Mouse (Mus musculus) left cerebral cortex, postnatal 36 days (tissue): ENCODE results near the gene Hoxa4. TPM values are rescaled to one million over a fixed set of nuclear protein-coding genes. Genes with fewer than 3 reads are reported as not detected.

Source experiments
- DNase-seq, 2 experiments: peaks; one replicate each; pipeline ENCODE4 v3.0.0; 2021 to 2022; ENCODE audit warnings: low spot score in 2 of 2, mixed read lengths in 1 of 2
- intact Hi-C: fragments of 180-260 bp; cut with DNase I; formaldehyde crosslinking; loops from one replicate; pipeline ENCODE4 v1.15.1; 2025
- total RNA-seq, 2 experiments: library from RNA; stranded (reverse); gene quantifications; 2 replicates each; pipeline ENCODE4 v1.2.3; 2021

Hoxa4 gene
- total RNA-seq, 2 experiments from 2014 or later = not detected

DNA sequence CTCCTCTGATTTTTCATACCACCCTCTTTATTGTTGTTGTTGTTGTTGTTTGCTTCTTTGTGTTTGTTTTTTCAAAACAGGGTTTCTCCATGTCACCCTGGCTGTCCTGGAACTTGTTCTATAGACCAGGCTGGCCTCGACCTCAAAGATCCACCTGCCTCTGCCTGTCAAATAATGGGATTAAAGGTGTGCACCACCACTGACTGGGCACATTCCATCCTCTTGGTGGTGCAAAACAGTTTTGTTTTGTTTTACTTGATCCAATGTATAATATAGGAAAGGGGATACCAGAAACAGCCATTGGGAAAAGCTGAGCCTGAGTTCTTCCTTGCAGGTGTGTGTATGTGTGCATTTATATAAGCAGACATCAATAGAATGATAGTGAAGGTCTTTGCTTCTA lies 5.1 kb downstream of the Hoxa4 start:
- no peak for DNase-seq
- intact Hi-C loops = no loop called here

DNA sequence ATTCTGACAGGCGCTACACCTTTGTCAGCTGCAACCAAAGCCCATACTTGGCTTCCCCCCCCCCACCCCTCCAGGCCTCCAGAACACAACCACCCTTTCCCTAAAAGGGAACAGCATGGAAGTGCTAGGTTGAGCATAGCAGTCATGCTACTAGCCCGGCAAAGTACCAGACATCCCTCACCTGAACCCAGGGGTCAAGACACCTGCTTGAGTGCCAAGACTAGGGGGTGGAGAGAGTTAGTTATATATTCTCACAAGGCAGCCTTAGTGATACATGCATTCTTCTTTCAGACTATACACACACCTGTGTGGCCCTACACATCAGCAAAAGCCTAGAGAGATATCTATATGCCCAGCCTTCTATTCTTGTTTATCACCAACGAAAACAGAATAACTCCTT lies 5.7 kb downstream of the Hoxa4 start:
- intact Hi-C loops = no loop called here
- no peak for DNase-seq

DNA sequence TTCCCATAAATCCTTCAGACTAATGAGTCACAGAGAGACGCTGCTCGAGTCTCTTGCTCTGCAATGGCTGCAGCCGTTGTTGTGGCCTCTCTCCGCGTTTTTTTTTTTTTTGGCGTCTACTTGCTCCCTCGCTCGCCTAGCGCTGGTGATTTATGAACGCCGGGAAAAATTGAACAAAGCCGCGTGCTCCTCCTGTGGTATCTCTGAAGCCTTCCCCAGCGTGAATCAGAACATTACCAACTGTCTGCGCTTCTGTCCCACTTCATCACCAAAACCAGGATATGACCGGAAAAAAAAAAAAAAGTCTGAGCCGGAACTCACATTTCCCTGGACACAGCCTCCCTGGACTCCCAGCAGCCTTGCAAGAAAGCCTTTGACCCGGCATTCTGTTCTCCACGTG lies 6.3 kb downstream of the Hoxa4 start:
- intact Hi-C loops = no loop called here
- no peak for DNase-seq

DNA sequence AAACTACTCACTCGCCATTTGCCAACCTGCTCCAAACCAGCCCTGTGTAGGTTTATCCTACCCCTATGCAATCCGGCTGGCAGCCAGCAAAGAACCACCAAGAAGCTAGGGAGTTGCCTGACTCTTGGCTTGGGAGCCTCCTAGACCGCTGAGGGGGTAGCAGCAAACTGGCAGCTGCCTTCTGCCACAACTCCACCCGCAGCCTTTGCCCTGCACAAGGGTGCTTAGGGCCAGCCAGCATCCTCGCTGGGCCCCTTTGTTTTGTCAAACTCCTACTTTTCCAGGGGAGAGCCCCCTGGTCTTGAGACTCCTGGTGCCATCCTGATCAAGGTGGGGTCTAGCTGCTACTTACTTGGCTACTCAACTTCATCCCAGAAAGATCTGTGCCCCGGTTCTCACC lies 6.9 kb downstream of the Hoxa4 start:
- DNase-seq = no peak
- intact Hi-C loops = no loop called here

DNA sequence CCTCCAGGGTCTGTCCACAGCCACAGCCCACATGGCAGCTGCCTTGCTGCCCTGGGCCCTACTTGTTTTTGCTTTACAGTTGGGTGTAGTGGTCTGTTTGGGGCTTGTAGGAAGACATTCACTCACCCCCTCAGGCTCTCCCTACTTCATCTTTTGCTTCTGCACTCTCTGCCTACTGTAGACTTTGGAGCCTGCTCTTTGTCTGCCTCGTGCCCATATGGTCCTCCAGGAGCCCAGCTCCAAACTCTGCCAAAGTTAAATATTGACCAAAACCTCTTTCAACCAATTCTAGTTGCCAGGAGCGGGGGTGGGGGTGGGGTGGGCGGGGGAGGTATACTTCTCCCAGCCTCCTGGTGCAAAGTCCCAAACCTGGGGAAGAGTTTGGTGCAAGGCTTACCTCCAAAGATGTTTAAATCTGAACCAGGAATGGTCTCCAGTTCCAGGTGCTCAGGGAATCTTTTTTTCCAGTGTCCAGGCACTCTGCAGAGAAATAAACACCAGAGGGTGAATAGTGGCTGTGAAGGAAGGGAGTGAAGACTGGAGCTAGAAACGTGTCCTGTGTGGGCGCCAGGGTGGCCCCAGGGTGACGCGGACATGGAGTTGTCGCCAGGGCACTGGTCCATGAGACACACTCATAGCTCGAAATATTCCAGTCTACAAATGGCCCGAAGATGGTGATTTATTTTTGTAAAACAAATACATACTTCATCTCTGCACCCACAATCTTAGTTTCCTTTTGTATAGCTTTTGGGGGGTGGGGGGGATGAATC lies 8.1 kb downstream of the Hoxa4 start:
- intact Hi-C loops = no loop called here
- no peak for DNase-seq

DNA sequence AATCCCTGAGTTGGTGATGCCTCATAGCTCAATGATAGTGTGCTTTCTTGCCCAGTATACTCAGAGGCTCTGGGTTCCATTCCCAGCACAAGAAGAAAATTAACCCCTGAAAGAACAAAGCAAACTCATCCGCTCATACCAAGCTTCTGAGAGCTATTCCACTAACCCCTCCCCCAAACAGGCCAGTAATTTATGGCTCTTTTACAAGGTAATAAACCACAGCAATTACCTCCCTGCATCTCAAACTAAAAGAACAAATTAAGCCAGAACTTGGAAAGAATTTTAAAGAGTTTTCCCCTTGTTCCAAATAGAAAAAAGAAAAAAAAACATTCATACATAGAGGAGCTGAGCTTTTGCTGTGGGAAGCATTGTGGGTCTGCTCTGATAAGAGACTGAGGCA lies 8.8 kb downstream of the Hoxa4 start:
- DNase-seq = no peak
- intact Hi-C loops = no loop called here

DNA sequence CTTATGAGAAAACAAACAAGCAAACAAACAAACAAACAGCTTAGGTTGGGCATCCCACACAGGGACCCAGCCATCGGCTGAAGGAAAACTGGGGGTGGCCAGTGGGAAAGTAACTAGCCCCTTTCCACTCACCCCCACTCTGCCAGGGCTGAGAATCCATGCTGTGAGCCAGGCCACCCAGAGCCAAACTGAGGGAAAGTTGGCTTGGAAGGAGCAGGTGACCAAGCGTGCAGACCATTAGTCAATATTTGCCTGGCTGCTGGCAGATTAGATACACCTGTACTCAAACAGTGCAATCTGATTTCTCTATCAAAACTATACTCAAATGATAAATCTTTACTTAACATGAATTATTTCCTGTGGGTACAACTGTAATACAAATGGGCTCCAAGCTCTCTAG lies 9.5 kb downstream of the Hoxa4 start:
- intact Hi-C loops = no loop called here
- no peak for DNase-seq

DNA sequence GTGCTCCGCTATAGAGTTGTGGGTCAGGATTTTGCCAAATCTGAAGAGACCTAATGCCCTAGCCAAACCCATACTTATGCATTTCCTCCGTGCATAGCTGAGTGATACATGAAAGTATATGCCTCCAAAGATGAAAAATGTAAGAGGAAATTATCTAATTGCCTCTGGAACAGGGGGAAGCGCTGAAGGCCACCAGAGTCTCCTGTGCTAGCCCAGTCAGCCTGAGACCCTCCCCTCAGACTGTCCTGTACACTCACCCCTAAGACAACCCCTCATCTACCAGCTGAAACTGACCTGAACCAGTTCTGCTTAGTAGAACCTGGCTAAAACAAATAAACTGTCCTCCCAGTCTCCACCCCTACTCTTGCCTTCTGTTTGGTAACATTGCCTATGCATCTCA lies 10.8 kb downstream of the Hoxa4 start:
- DNase-seq = no peak
- intact Hi-C loops = no loop called here

DNA sequence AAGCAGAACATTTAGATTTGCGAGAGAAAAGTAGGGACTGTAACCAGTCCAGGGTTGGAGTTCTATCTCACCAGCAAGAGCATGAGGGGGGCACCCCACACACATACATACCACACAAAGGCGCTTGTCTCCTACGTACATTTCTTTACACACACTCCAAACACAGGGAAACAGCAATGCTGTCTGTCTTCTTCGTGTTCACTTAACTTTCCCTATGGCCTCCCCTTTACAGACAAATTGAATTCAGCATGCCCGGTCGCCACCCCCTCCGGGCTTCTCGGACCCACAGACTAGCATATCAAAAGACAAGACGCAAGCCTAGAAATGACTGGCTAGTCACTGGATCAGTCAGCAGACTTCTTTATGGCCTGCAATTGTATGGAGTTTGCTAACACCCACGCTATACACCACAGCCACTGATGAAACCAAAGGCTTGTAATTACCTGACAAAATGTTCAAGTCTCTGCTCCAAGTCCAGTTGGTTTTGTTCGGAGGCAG lies 11.3 kb downstream of the Hoxa4 start:
- DNase-seq = no peak
- intact Hi-C loops = no loop called here

DNA sequence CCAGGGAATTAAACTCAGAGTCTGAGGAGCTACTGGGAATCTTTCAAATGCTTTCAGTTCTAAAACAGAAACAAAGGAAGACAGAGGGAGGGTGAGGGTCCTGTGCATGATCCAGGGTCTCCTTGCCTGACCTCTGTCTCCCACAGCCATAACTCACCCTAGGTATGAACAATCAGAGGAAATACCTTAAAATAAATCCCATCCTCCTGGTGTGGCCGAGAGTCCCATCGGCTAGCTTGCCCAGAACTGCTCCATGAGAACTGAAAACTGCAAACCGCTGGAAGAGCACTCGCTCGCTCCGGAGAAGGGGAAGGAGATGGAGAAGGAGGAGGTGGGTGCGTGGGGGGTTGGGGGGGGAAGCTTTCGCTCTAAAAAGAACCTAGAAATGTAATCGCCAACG lies 11.9 kb downstream of the Hoxa4 start:
- DNase-seq = no peak
- intact Hi-C loops = no loop called here

DNA sequence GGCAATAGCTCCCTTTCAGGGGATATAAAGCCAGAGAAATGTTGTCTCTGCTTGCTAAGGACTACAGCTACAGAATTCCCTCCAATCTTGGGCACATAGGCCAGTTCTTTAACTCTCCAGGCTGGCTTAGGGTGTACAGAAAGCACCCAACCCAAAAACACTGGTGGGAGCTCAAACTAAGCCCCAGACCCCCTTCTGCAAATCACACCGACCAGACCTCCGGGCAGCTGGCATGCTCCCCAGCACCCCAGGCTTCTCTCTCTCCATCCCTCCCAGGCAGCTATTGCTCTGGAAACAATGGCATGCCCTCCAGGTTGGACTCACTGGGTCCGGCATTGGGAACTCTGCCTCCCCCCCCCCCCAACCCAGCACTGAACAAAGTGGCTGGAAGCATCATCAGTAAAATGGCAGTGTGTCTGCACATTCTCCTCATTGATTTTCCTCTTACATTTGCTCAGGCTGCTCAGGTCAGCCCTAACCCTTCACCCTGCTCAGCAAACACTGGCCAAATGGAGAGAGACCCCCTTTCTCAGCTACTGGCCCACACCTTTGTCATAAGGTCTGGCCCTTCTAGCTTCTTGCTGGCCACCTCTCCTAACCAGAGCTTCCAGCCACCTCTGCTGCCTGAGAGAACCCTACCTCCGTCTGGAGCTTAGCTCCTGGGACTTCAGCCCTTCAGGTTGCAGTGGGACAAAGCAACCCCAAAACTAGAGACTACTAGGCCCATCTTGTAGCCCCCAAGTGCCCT lies 12.5 kb downstream of the Hoxa4 start:
- intact Hi-C loops = no loop called here
- DNase-seq = no peak

DNA sequence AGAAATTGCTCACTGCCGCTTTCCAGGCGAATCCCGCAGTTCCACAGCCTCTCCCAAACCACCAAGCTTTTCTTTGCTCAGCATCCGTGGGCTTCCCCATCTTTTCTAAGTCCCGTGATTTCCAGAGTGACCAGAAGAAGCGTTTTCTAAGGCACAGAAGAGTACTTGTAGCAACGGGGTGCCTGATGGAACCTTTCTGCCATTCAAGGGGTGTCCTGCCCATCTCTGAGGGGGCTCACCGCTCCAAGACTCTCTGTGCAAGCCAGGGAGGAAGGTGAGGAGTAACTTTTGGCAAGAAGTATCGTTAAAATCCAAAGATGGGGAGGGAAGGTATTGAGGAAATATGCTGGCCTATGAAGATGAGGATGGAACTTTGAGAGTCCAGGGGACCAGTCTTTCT lies 13.7 kb downstream of the Hoxa4 start:
- intact Hi-C loops = no loop called here
- no peak for DNase-seq

DNA sequence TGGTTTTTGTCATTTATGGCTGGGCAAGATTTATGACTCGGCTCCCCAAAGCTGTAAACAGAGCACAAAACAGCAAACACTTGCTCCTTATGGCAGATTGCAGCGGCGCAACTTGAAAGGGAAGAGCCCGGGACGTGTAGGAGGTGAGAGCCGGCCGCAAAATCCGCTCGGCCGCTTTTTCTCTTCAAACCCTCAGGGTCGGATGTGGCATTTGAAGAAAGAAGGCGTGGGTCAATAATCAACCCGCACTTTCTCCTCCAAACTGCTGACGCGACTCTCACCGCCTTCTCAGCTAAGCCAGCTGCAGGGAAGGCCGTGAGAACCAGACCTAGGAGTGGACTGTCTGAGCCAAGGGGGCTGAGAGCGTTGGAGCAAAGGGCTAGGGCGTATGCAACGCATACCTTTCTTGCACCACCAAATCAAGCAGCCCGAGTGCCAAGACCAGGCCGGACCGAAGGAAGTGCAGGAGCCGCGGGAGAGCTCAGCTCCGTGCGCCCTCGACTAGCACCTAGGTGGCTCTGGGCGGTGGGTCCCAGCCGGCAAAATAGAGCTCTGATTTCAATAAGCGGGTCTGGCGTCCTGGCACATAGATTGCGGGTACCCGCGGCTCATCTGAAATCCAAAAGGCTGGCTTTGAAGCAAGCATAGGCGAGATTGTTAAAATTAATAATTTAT lies 14.4 kb downstream of the Hoxa4 start, which contains the start of gene 5730596B20Rik:
TSS of gene 5730596B20Rik (plus strand) at position 438 of the 675 bp plus-strand sequence.
- intact Hi-C loops = no loop called here
- no peak for DNase-seq

DNA sequence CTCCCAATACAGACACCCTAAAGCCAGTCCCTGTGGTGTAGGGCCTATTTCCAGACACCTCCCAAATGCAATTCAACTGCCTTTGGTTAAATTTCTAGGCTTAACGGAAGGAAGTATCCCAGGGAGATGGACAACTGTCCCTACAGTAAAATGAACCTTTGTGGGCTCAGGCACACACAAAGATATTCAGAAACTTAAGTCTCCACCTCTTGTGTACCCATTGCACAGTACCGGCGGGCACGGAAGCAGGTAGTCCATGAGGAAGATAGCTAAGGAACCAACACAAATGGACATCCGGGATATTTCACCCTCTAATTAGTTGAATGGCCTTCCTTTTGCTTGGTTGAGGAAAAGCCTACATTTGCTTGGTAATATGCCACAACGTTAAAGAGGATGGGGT lies 15.2 kb downstream of the Hoxa4 start:
- no peak for DNase-seq
- intact Hi-C loops = no loop called here

DNA sequence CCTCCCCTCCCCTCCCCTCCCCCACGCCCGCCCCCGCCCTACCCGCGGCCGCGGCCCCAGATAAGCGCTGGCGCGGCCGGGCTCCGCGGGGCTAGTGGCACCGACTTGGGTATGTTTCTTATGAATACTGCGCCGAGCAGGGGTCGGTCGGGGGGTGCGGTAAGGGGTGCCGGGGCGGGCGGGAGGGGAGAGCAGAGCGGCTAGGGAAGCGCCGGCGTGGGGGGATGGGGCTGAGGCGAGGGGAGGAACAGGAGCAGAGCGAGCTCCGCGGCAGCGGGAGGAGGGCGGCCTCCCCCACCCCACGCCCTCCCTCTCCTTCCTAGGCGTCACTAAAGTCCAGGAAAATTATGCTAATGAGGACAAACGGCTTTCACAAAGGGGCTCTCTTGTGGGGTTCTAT lies 15.7 kb downstream of the Hoxa4 start:
- intact Hi-C loops = no loop called here
- no peak for DNase-seq

DNA sequence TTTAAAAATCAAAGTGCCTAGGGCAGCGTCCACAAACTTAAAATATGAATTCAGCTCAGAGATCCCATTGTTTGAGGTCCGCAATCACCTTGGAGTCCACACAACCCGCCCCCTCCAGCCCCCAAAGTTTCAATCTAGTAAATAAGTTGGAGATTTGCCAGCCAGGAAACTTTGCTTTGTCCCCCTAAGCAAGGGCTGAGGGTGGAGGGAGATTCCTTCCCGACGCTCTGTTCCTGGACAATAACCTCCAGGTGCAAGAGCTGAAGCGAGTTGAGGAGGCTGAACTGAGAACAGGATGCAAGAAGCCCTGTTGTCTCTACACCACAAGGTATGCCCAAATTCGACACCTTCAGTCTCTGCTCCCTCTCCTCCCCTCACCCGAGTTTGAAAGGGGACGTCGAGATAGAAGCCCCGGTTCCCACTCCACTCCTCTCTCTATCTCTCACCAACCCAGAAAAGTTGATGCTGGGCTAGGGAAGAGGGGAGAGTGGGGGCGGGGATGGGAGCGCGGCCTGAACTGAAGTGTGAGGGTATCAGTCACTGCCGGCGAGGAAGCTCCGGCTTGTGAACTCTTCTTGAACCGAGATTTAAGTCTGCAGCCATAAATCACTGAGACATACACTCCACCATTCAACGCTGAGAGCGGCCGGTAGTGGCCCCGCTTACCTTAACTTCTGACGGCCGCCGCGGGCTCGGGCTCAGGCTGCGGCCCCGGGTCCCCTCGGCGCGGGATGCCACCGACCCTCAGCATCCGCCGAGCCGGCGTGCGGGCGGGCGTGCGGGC lies 16.4 kb downstream of the Hoxa4 start:
- intact Hi-C loops = no loop called here
- DNase-seq = no peak

DNA sequence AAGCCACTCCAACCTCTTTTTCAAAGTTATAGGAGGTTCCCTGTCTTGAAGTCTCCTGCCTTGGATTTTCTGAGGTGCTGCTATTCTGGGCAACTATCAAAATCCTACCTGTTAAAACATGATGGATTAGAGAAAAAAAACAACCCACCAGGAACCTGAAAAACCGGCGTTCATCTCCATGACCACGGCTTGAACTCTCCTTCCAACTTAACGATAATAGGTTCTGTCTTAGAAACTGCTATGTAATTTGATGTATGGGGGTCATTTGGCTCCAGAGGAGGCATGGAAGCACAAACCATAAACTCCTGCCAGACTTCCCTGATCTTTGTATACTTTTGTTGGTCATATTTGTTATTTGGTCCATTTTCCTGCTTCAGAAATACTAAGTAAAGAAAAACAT lies 17.9 kb downstream of the Hoxa4 start:
- no peak for DNase-seq

DNA sequence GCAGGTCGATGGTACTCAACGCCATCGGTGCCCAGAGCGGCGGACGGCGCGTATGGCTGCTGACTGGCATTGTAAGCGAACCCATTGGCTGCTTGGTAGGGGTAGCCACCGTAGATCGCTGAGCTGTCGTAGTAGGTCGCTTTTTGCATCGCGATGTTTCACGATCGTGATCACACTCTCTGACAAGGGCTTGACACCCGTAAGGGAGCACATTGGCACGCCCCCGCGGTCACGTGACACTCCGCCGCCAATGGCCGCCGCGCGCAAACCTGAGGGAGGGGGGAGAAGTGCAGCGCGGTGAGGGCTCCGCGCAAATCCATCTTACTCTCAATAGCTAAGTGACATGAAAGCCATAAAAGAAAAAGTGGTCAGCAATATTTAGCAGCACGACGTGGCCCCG lies 19.1 kb downstream of the Hoxa4 start:
- intact Hi-C loops = no loop called here
- no peak for DNase-seq

More for the DNA sequence above, 17.9 kb downstream of the Hoxa4 start:
- intact Hi-C loops = no loop called here

DNA sequence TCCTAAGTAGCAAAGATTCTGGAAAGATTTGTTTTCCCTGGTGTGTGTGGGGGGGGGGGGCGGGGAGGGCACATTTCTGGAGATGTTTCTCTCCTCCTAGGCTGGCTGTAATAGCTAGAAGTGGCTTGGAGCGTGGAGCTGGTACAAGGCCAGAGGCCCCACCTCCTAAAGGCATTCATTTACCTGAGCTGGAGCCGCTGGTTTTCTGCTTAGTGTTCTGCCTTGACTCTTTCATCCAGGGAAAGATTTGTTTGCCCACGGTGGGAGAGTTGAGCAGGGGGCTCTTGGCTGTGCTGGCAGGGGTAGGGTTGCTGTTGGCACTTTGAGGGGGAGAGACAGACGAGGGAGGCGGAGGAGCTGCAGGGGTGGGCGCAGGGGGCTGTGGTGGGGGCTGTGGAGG lies 19.6 kb downstream of the Hoxa4 start:
- DNase-seq = no peak
- intact Hi-C loops = no loop called here

DNA sequence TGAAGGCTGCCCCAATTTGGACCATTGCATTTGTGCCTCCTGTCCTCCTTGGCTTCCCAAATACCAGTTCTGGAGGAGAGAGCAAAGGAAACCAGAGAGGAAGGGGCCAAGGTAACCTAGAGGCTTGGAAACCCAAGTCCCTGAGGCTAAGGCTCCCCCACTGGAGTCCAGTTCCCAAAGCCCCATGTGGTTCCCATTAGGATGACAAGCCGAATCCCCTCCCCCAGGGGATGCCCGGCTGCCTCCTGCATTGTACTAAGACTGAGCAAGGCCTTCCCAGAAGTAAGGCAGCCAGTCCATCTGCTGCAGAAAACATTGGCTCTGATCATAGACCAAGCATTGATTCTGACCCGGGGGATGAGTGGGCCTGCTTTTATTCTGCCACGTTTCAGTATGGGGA lies 20.2 kb downstream of the Hoxa4 start:
- intact Hi-C loops = no loop called here
- no peak for DNase-seq
